Mouse (Mus musculus): ENCODE data around the gene Olfr1133. TPM values are rescaled to one million over a fixed set of nuclear protein-coding genes. Genes with fewer than 3 reads are reported as not detected.
"Not testable (repeated sequence)": the region's sequence is repeated elsewhere in the genome, so short reads cannot be mapped to it uniquely, and the experiment has no call there.

The Olfr1133 gene
- total RNA-seq (2021): not detected
- long read RNA-seq, experiment 1: 0 reads
- long read RNA-seq, experiment 2: 0 reads

DNA sequence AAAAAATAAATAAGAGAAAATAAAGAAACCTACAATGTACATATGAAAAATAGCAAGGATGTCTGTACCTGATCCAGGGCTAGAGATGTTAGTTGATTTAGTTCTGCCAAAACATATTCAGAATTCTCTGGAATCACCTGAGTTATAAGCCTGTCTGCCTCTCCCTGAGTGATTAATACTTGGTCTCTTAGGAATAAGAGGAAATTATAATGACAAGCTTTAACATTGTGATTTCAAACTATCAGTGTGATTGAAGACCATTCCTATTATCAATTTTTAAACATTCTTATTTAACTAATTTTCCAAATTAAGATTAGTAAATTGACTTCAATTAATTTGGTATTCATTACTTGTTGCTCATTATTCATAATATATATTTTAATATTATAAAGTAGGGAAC is at the start of gene Olfr1133:
TSS of gene Olfr1133 (minus strand) at position 101 of the 400 bp plus-strand sequence.
- DNase-seq: no peak

- DNase-seq: no peak
Observed at GRCm38 (mm10) chr2:87693847-87694246, 46.7 kb upstream of the Olfr1133 start, which contains the start of gene Olfr1136. Olfr1136 (minus strand) TSS chr2:87693947.

DNA sequence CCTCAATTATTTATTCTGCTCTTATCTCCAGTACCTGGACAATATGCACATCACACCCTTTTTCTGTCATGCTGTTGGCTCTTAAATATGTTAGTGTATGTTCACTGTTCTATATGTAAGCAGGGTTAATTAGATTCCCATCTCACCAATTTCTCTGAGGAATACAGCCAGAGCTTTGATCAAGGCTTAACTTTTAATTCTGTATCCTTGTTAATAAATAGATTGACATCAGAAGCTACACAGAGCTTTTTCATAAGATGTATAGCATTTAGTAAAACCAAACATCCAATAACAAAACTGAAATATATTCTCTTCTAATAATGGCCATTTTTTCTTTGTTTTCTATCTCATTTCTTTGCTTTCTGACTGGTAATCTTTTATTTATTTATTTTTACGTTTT is 26.4 kb upstream of the Olfr1133 start, which contains the start of gene Olfr1135:
TSS of gene Olfr1135 (minus strand) at position 101 of the 400 bp plus-strand sequence.
- DNase-seq: no peak

- no peak for DNase-seq
Observed at GRCm38 (mm10) chr2:87658360-87658759, 11.2 kb upstream of the Olfr1133 start, which contains the start of gene Olfr1134. Olfr1134 (minus strand) TSS chr2:87658460.

- DNase-seq: no peak
Observed at GRCm38 (mm10) chr2:87642441-87642840, 4.7 kb downstream of the Olfr1133 start.

DNA sequence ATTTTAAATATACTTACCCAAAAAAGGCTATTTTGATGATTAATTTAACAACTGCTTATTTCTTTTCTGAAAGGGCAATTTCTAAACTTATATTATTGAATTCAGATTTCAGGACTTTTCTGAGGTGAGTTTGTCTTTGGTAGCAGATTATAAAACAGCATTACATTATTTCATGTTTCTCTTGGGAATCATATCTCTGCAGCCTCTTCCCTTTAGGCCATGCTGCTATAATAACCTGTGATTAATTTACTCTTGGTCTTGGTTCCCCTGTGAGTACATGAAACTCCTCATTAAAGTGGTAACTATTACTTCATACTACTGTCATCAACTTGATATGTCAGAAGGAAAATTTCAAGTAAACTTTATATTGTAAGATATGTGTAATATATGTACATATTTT is 9.7 kb downstream of the Olfr1133 start, which contains the start of gene Olfr1132:
TSS of gene Olfr1132 (minus strand) at position 101 of the 400 bp plus-strand sequence.
- DNase-seq: no peak

DNA sequence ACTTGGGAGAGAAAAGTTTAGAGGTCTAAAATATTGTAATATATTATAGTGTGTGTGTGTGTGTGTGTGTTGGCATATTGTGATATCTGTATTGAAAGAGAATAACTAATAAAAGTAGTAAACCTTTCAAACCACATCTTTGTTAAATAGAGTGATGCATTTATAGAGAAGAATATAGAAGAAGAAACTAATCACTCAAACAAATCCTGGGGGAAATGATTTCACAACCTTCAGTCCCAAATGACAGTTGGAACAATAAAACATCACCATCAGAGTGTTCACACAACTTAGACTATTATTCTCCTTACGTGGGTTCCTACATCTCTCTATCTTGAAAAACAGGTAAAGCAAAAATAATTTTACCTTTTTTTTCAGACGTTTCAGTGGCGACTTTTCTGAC is 20.4 kb downstream of the Olfr1133 start, which contains the start of gene Olfr1131:
TSS of gene Olfr1131 (plus strand) at position 301 of the 400 bp plus-strand sequence.
- no peak for DNase-seq

GRCm38 (mm10) chr2:87605912-87606311 is 41.3 kb downstream of the Olfr1133 start, which contains the start of gene Olfr1130:
Olfr1130 (plus strand) TSS chr2:87606212.
- not testable (repeated sequence) for DNase-seq

Other genes starting within 250 kb of the Olfr1133 start
- not detected for gene Olfr1123, start 230.7 kb downstream of the Olfr1133 start, total RNA-seq (2021)
- gene Olfr1124, start 217.1 kb downstream of the Olfr1133 start, total RNA-seq (2021): not detected
- gene Olfr1126, start 193.4 kb downstream of the Olfr1133 start, total RNA-seq (2021): not detected
- gene Pramel7, start 150.3 kb downstream of the Olfr1133 start, total RNA-seq (2021): not detected
- gene Pramel6, start 140.8 kb downstream of the Olfr1133 start, total RNA-seq (2021): not detected
- not detected for gene Olfr153, start 115.6 kb downstream of the Olfr1133 start, total RNA-seq (2021)
- not detected for gene Olfr1128, start 101.8 kb downstream of the Olfr1133 start, total RNA-seq (2021)
- not detected for gene Olfr1129, start 73.5 kb downstream of the Olfr1133 start, total RNA-seq (2021)
- not detected for gene Olfr1130, start 41.2 kb downstream of the Olfr1133 start, total RNA-seq (2021)
- gene Olfr1131, start 20.3 kb downstream of the Olfr1133 start, total RNA-seq (2021): not detected
- gene Olfr1132, start 9.8 kb downstream of the Olfr1133 start, total RNA-seq (2021): not detected
- not detected for gene Olfr1134, start 11.1 kb upstream of the Olfr1133 start, total RNA-seq (2021)
- not detected for gene Olfr1135, start 26.3 kb upstream of the Olfr1133 start, total RNA-seq (2021)
- gene Olfr1136, start 46.6 kb upstream of the Olfr1133 start, total RNA-seq (2021): not detected
- gene Olfr1137, start 65.8 kb upstream of the Olfr1133 start, total RNA-seq (2021): not detected
- not detected for gene Olfr1138, start 92.6 kb upstream of the Olfr1133 start, total RNA-seq (2021)
- not detected for gene Olfr1140, start 96.4 kb upstream of the Olfr1133 start, total RNA-seq (2021)
- not detected for gene Olfr1141, start 106.6 kb upstream of the Olfr1133 start, total RNA-seq (2021)
- not detected for gene Olfr152, start 132.1 kb upstream of the Olfr1133 start, total RNA-seq (2021)
- not detected for gene Olfr1143, start 153.2 kb upstream of the Olfr1133 start, total RNA-seq (2021)
- gene Olfr1145, start 162.4 kb upstream of the Olfr1133 start, total RNA-seq (2021): not detected
- not detected for gene Olfr1148, start 183.2 kb upstream of the Olfr1133 start, total RNA-seq (2021)
- gene Olfr1150-ps1, start 196.6 kb upstream of the Olfr1133 start, total RNA-seq (2021): not detected
- not detected for gene Olfr1151, start 208.5 kb upstream of the Olfr1133 start, total RNA-seq (2021)
- gene Olfr1152, start 219.1 kb upstream of the Olfr1133 start, total RNA-seq (2021): not detected
- not detected for gene Olfr1153, start 247.6 kb upstream of the Olfr1133 start, total RNA-seq (2021)

All from adrenal gland, postnatal 36 days (tissue).